Mouse (Mus musculus): ENCODE results near the gene Wt1. TPM values are rescaled to one million over a fixed set of nuclear protein-coding genes. Genes with fewer than 3 reads are reported as not detected.

Wt1 gene
- polyA plus RNA-seq, 1 experiment from 2014 or later, result 3.9 TPM

DNA sequence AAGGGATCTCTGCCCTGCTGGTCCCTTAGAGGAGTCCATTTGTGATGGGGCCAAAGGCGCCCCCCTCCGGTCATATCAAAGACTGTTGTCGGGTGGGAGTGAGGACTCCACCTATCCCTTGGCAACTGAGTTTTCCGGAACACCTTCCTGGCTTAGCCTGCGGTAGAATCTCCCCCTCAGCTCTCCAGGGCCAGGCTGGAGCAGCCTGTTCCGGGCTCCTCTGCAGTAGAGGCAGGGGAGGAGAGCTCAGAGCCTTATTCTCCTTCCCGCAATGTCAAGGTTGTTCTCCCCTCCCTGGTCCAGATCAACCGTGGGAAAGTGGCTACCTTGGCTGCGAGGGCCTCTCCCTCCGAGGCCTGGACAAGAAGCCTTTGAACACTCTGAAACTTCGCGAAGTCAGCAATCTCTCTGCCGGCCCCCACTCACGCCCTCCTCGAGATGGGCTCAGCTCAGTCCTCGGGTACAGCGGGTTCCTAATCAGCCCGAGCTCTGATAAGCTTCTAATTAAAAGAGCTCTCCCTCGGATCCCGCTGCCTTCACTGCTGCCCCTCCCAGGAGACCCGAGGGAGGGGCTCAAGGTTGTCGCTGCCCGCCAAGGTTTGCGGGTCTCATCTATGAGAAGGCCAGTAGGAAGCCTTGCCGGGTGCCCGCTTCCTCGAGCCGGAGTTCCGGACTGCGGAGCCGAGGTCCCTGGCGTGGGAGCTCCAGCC is 4.2 kb downstream of the Wt1 start:
- Histone ChIP-seq H3K27ac (ENCODE audit: low read depth, low read length) (no peak overlapping the region), H3K4me3 (ENCODE audit: low read depth, low read length) (no peak overlapping the region), H3K9ac (ENCODE audit: low read depth, low read length) (no peak overlapping the region), H3K4me2 (replicated peaks; ENCODE audit: low read depth) (no peak overlapping the region; the same call in 1 of the 2 replicates), H3K27me3 (replicated peaks; ENCODE audit: control insufficient read depth, insufficient read depth, low read length) (peaks cover 99% of the 10 kb centered on the region), H3K36me3 (ENCODE audit: control insufficient read depth, insufficient read depth) (no peaks in the 10 kb centered on the region; the same call in 1 of the 2 replicates), H3K4me1 (replicated peaks; ENCODE audit: control insufficient read depth, insufficient read depth, low read length) (no peaks in the 10 kb centered on the region), H3K9me3 (ENCODE audit: control insufficient read depth) (no peaks in the 10 kb centered on the region)
- TF ChIP-seq CTCF (IDR thresholded peaks at IDR 0.05; ENCODE audit: low read depth), result peak; percentile 28
- 4% methylated on average over 32 of the region's 32 CpGs for WGBS
- no peak for ATAC-seq

DNA sequence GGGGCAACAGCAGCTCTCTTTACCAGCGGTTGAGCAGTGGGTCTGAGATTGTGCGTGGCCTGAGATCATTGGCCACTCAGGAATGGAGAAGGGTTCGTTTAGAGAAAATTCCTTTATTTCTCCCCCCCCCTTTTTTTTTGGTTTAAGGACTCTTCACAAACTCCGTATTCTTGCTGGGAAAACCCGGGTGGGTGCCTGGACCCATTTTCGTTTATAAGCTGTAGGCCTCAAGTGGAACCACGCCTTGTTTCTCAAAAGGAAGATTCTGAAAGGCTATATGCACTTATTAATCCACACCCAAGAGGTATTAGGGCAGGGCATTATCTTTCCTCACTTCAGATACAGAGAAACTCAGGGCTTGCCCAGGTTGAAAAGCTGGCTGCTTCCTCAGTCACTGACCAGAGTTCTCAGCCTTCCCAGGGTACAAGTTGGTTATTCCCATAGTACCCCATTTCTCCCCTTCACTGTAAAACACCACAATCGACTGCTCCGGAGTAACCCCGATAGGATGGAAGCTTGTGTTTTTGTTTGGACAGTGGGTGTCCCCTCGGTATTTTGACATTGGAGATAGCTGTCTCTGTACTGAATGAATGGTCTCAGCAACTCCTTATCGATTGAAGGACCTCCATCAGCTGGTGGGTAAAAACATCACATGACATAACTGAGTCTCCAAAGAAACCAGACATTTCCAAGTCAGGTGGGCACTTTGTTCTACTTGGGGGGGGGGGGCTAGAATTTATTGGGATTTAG is 4.9 kb downstream of the Wt1 start:
- Histone ChIP-seq H3K4me3 (ENCODE audit: low read depth, low read length) (no peak overlapping the region), H3K9me3 (ENCODE audit: control insufficient read depth) (no peaks in the 10 kb centered on the region), H3K27me3 (replicated peaks; ENCODE audit: control insufficient read depth, insufficient read depth, low read length) (peaks cover 99% of the 10 kb centered on the region), H3K4me2 (replicated peaks; ENCODE audit: low read depth) (no peak overlapping the region; the same call in 1 of the 2 replicates), H3K4me1 (replicated peaks; ENCODE audit: control insufficient read depth, insufficient read depth, low read length) (no peaks in the 10 kb centered on the region), H3K36me3 (ENCODE audit: control insufficient read depth, insufficient read depth) (no peaks in the 10 kb centered on the region; the same call in 1 of the 2 replicates), H3K9ac (ENCODE audit: low read depth, low read length) (no peak overlapping the region), H3K27ac (ENCODE audit: low read depth, low read length) (no peak overlapping the region)
- TF ChIP-seq CTCF (IDR thresholded peaks at IDR 0.05; ENCODE audit: low read depth), result no peak
- WGBS, result 17% methylated on average over 12 of the region's 12 CpGs
- no peak for ATAC-seq

DNA sequence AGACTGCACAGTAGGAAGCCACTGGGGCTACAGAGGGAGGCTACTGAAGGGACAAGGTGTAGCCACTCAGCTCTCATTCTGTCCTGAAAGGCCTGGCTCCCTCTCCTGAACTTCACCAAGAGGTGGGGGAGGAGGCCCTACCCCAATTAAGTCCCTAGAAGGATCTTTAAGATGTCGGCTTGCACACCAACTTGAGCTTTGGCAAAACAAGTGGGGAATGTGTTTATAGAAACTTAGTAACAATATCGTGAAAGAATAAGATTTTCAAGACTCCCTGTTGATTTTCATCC is 5.4 kb downstream of the Wt1 start:
- Histone ChIP-seq H3K9me3 (ENCODE audit: control insufficient read depth) (no peaks in the 10 kb centered on the region), H3K27ac (ENCODE audit: low read depth, low read length) (no peak overlapping the region), H3K4me1 (replicated peaks; ENCODE audit: control insufficient read depth, insufficient read depth, low read length) (no peaks in the 10 kb centered on the region), H3K27me3 (replicated peaks; ENCODE audit: control insufficient read depth, insufficient read depth, low read length) (peaks cover 98% of the 10 kb centered on the region), H3K4me3 (ENCODE audit: low read depth, low read length) (no peak overlapping the region), H3K4me2 (replicated peaks; ENCODE audit: low read depth) (no peak overlapping the region), H3K9ac (ENCODE audit: low read depth, low read length) (no peak overlapping the region), H3K36me3 (ENCODE audit: control insufficient read depth, insufficient read depth) (no peaks in the 10 kb centered on the region; the same call in 1 of the 2 replicates)
- 16% methylated on average over 2 of the region's 2 CpGs for WGBS
- TF ChIP-seq CTCF (IDR thresholded peaks at IDR 0.05; ENCODE audit: low read depth), result no peak
- no peak for ATAC-seq

DNA sequence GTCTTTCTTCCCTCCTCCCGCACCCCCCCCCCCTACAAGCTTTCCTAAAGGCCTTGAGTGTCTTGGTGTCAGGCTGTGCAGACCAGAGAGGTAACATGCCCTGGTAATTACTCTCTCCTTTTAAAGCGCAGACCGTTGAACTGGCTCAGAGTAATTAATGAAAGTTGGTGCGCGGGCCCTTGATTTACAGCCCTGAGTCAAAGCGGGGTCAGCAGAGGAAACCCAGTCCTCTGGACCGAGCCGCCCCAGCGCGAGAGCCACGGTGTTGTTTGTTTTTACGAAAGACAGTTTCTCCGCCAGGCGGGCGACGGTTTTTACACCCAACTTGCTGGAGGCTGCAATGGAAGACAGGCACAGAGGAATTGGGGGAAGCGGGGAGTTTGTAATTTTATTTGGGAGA is 6.0 kb downstream of the Wt1 start:
- Histone ChIP-seq H3K4me1 (replicated peaks; ENCODE audit: control insufficient read depth, insufficient read depth, low read length) (no peaks in the 10 kb centered on the region), H3K9me3 (ENCODE audit: control insufficient read depth) (no peaks in the 10 kb centered on the region), H3K27me3 (replicated peaks; ENCODE audit: control insufficient read depth, insufficient read depth, low read length) (peaks cover 96% of the 10 kb centered on the region), H3K4me2 (replicated peaks; ENCODE audit: low read depth) (no peak overlapping the region), H3K36me3 (ENCODE audit: control insufficient read depth, insufficient read depth) (no peaks in the 10 kb centered on the region), H3K4me3 (ENCODE audit: low read depth, low read length) (no peak overlapping the region), H3K27ac (ENCODE audit: low read depth, low read length) (no peak overlapping the region), H3K9ac (ENCODE audit: low read depth, low read length) (no peak overlapping the region)
- 3% methylated on average over 17 of the region's 17 CpGs for WGBS
- no peak for ATAC-seq
- no peak for TF ChIP-seq CTCF (IDR thresholded peaks at IDR 0.05; ENCODE audit: low read depth)

- Histone ChIP-seq H3K4me1 (replicated peaks; ENCODE audit: control insufficient read depth, insufficient read depth, low read length) (no peaks in the 10 kb centered on the region), H3K27ac (ENCODE audit: low read depth, low read length) (no peak overlapping the region), H3K27me3 (replicated peaks; ENCODE audit: control insufficient read depth, insufficient read depth, low read length) (peaks cover 89% of the 10 kb centered on the region), H3K4me3 (ENCODE audit: low read depth, low read length) (peak overlapping the region; percentile 11; the same call in 1 of the 2 replicates), H3K9ac (ENCODE audit: low read depth, low read length) (no peak overlapping the region), H3K36me3 (ENCODE audit: control insufficient read depth, insufficient read depth) (no peaks in the 10 kb centered on the region), H3K9me3 (ENCODE audit: control insufficient read depth) (no peaks in the 10 kb centered on the region), H3K4me2 (replicated peaks; ENCODE audit: low read depth) (no peak overlapping the region)
- ATAC-seq, result no peak
- no peak for TF ChIP-seq CTCF (IDR thresholded peaks at IDR 0.05; ENCODE audit: low read depth)
- 3% methylated on average over 43 of the region's 43 CpGs for WGBS
Measured at GRCm38 (mm10) chr2:105132933-105133795, 6.8 kb downstream of the Wt1 start.

GRCm38 (mm10) chr2:105134296-105134695 is 8.0 kb downstream of the Wt1 start:
- TF ChIP-seq CTCF (IDR thresholded peaks at IDR 0.05; ENCODE audit: low read depth), result no peak
- peaks cover 89% of the 10 kb centered on the region for H3K27me3 ChIP-seq (replicated peaks; ENCODE audit: control insufficient read depth, insufficient read depth, low read length)
- no peak overlapping the region for H3K4me2 ChIP-seq (replicated peaks; ENCODE audit: low read depth)
- H3K9ac ChIP-seq (ENCODE audit: low read depth, low read length), result no peak overlapping the region
- 1% methylated on average over 19 of the region's 19 CpGs for WGBS
- H3K27ac ChIP-seq (ENCODE audit: low read depth, low read length), result no peak overlapping the region
- H3K36me3 ChIP-seq (ENCODE audit: control insufficient read depth, insufficient read depth), result no peaks in the 10 kb centered on the region
- no peaks in the 10 kb centered on the region for H3K9me3 ChIP-seq (ENCODE audit: control insufficient read depth)
- H3K4me1 ChIP-seq (replicated peaks; ENCODE audit: control insufficient read depth, insufficient read depth, low read length), result no peaks in the 10 kb centered on the region
- peak; percentile 38; the same call in 1 of the 2 replicates for ATAC-seq
- H3K4me3 ChIP-seq (ENCODE audit: low read depth, low read length), result no peak overlapping the region

Measured in intestine, postnatal 0 days (tissue).